Mouse (Mus musculus) hindbrain, embryonic 11.5 days (tissue): ENCODE results near the gene Cyp4f14. TPM values are rescaled to one million over a fixed set of nuclear protein-coding genes. Genes with fewer than 3 reads are reported as not detected.

ENCODE experiments used
- ATAC-seq: fragments of 200-750 bp; cut with Nextera tagmentation; 2 replicates; pipeline ENCODE4 v1.8.0; 2017; ENCODE audit warnings: mild to moderate bottlenecking, moderate TSS enrichment, moderate library complexity; ENCODE audit not compliant: low FRiP score
- DNase-seq: peaks from one replicate; pipeline ENCODE4 v3.0.0-alpha.2; 2015; ENCODE audit warnings: low spot score
- H3K27ac ChIP-seq: fragments of 300-500 bp; sonication (generic); 2 replicates; pipeline ENCODE4 v1.5.1; 2014; ENCODE audit warnings: mild to moderate bottlenecking, low read depth, low read length
- H3K27me3 ChIP-seq: fragments of 300-500 bp; sonication (generic); 2 replicates; pipeline ENCODE4 v1.6.1; 2014; ENCODE audit warnings: mild to moderate bottlenecking, low read length, moderate library complexity, mixed read lengths; ENCODE audit not compliant: control insufficient read depth, insufficient read depth
- H3K36me3 ChIP-seq: fragments of 300-500 bp; sonication (generic); 2 replicates; pipeline ENCODE4 v1.6.1; 2014; ENCODE audit warnings: mild to moderate bottlenecking, low read length, moderate library complexity, mixed read lengths; ENCODE audit not compliant: control insufficient read depth, insufficient read depth
- H3K4me1 ChIP-seq: fragments of 300-500 bp; sonication (generic); replicated peaks from 2 replicates; pipeline ENCODE4 v1.6.1; 2014; ENCODE audit warnings: low read length, mixed read lengths; ENCODE audit not compliant: control insufficient read depth, insufficient read depth
- H3K4me2 ChIP-seq: fragments of 300-500 bp; sonication (generic); replicated peaks from 2 replicates; pipeline ENCODE4 v1.6.1; 2014; ENCODE audit warnings: mild to moderate bottlenecking, low read depth, low read length
- H3K4me3 ChIP-seq: fragments of 300-500 bp; sonication (generic); 2 replicates; pipeline ENCODE4 v1.5.1; 2014; ENCODE audit warnings: low read depth, low read length
- H3K9ac ChIP-seq: fragments of 300-500 bp; sonication (generic); 2 replicates; pipeline ENCODE4 v1.6.1; 2014; ENCODE audit warnings: low read depth, low read length
- H3K9me3 ChIP-seq: fragments of 300-500 bp; sonication (generic); 2 replicates; pipeline ENCODE4 v1.6.1; 2016; ENCODE audit warnings: low read length; ENCODE audit not compliant: control insufficient read depth
- WGBS: fragments of 180-500 bp; shearing (Covaris S2); extraction: QIAGEN DNeasy Blood & Tissue Kit; methylation state at CpG from one replicate; pipeline ENCODE4 v1.1.7; 2014; 5-methylcytosine and 5-hydroxymethylcytosine counted together
- polyA plus RNA-seq: library from polyadenylated mRNA; unstranded; fragments of >200 nt; fragmentation: Nextera tagmentation; extraction: Ambion mirVana; gene quantifications from 2 replicates; pipeline ENCODE4 v1.2.1, GENCODE M21; 2014

Gene Cyp4f14
- polyA plus RNA-seq, 1 experiment from 2014 or later: not detected

GRCm38 (mm10) chr17:32944402-32945035 is 27.4 kb upstream of the Cyp4f14 start:
- DNase-seq: no peak
- H3K4me1 ChIP-seq: no peaks in the 10 kb centered on the region
- no peak overlapping the region for H3K4me3 ChIP-seq
- H3K9me3 ChIP-seq: no peaks in the 10 kb centered on the region
- H3K27ac ChIP-seq: no peak overlapping the region
- no peaks in the 10 kb centered on the region for H3K27me3 ChIP-seq
- no peaks in the 10 kb centered on the region for H3K36me3 ChIP-seq
- ATAC-seq: no peak
- no peak overlapping the region for H3K4me2 ChIP-seq
- WGBS: 67% methylated on average over 3 of the region's 3 CpGs
- H3K9ac ChIP-seq: no peak overlapping the region

GRCm38 (mm10) chr17:32943661-32944060 is 26.5 kb upstream of the Cyp4f14 start:
- H3K36me3 ChIP-seq: no peaks in the 10 kb centered on the region
- WGBS: 95% methylated on average over 3 of the region's 3 CpGs
- H3K4me3 ChIP-seq: no peak overlapping the region
- ATAC-seq (no peak), DNase-seq (no peak)
- no peak overlapping the region for H3K4me2 ChIP-seq
- no peak overlapping the region for H3K9ac ChIP-seq
- no peak overlapping the region for H3K27ac ChIP-seq
- H3K27me3 ChIP-seq: no peaks in the 10 kb centered on the region
- H3K9me3 ChIP-seq: no peaks in the 10 kb centered on the region
- H3K4me1 ChIP-seq: no peaks in the 10 kb centered on the region

DNA sequence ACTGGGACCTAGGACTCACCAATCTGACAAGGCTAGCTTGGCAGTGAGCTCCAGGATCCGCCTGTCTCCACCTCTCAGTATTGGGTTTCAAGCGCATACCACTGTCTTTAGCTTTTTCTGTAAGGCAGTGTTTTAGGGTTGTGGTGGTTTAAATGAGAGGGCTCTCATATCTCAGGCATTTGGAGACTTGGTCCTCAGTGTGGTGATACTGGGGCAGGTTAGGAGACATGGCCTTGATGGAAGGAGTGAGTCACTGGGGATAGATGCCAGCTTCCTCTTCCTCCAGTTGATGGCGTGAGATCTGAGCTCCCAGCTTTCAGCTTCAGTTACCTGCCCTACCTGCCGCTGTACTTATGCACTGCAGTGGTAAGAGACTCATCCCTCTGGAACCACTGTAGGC is 22.7 kb upstream of the Cyp4f14 start:
- ATAC-seq: no peak
- H3K36me3 ChIP-seq: no peaks in the 10 kb centered on the region
- no peak overlapping the region for H3K27ac ChIP-seq
- H3K4me3 ChIP-seq: no peak overlapping the region
- no peaks in the 10 kb centered on the region for H3K4me1 ChIP-seq
- no peaks in the 10 kb centered on the region for H3K27me3 ChIP-seq
- no peak for DNase-seq
- 80% methylated on average over 4 of the region's 4 CpGs for WGBS
- no peaks in the 10 kb centered on the region for H3K9me3 ChIP-seq
- H3K9ac ChIP-seq: no peak overlapping the region
- H3K4me2 ChIP-seq: no peak overlapping the region

DNA sequence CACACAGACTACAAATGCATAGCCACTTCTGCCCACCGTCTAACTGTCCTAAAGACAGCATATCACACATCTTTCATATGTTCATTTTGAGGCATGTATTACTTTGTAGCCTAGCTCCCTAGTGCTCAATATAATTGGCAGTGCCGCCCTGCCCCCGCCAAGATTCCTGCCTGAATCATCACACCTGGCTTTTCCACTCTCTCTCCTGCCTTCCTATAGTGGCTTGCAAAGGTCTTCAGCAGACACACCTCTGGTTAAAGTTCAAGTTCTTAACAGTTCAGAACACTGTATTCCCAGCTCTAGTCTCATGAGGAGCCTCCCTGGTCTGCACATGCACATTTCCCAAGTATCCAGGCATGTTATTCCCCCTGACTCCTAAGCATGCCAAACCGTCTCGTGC is 10.7 kb upstream of the Cyp4f14 start:
- no peaks in the 10 kb centered on the region for H3K36me3 ChIP-seq
- no peak for ATAC-seq

DNA sequence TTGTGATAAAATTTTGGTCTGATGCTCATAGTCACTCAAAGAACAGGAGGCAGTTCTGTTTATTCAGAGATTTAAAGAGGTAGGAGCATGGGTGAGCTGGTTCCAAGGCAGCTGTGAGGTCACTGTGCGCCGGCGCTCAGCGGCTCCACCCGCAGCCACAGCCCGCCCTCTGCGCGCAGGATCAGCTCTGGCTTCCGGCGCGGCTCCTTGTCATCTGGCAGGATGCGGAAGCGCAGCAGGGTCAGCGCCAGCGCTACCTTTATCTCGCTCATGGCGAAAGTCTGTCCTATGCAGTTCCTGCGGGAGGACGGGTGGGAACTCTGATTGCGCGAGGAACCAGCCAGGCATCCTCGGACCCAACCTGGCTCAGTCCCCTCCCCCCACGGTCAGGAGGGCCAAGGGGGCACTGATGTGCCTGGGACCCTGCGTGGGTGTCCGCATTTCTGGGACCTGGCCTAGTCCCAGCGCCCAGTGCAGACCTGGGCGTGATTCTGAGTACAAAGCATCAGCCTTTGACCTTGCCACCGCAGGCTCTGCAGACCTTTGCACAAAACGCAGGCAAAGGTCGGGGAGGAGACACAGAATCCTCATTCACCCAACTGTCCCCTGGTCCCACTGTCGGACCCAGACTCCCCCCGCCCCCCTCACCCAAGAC is 7.6 kb upstream of the Cyp4f14 start:
- Histone ChIP-seq H3K4me2 (peak overlapping the region; percentile 77), H3K27ac (peak overlapping the region; percentile 36; the same call in 1 of the 2 replicates), H3K4me3 (peak overlapping the region; percentile 45), H3K9ac (peak overlapping the region; percentile 84), H3K36me3 (no peaks in the 10 kb centered on the region), H3K9me3 (no peaks in the 10 kb centered on the region), H3K27me3 (no peaks in the 10 kb centered on the region), H3K4me1 (no peaks in the 10 kb centered on the region)
- ATAC-seq (peak; percentile 95), DNase-seq (peak; percentile 80)
- WGBS: 15% methylated on average over 32 of the region's 32 CpGs

More for the DNA sequence above, 10.7 kb upstream of the Cyp4f14 start:
- Histone ChIP-seq H3K4me2 (no peak overlapping the region), H3K4me3 (no peak overlapping the region), H3K9me3 (no peaks in the 10 kb centered on the region), H3K27ac (no peak overlapping the region), H3K9ac (no peak overlapping the region), H3K27me3 (no peaks in the 10 kb centered on the region), H3K4me1 (no peaks in the 10 kb centered on the region)
- DNase-seq: no peak
- WGBS: 81% methylated on average over 5 of the region's 5 CpGs

DNA sequence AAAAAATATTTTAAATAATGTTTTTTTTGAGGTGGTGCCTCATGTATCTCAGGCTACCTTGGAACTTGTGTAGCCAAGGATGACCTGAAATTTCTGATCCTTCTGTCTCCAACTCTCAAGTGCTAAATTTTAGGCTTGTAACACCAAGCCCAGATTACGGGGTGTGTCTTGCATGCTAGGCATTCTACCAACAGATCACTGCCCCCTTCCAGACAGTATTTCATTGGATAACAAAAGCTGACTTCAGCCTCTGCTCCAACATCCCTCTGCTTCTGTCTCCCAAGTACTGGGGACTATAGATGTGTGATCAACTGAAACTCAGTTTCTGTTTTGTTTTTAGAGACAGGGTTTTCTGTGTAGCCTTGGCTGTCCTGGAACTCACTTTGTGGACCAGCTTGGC is 6.5 kb upstream of the Cyp4f14 start:
- no peak overlapping the region for H3K9ac ChIP-seq
- 94% methylated on average over 1 of the region's 1 CpGs for WGBS
- ATAC-seq (no peak), DNase-seq (no peak)
- H3K27ac ChIP-seq: no peak overlapping the region
- H3K4me1 ChIP-seq: no peaks in the 10 kb centered on the region
- no peak overlapping the region for H3K4me2 ChIP-seq
- H3K9me3 ChIP-seq: no peaks in the 10 kb centered on the region
- H3K4me3 ChIP-seq: no peak overlapping the region
- H3K27me3 ChIP-seq: no peaks in the 10 kb centered on the region
- H3K36me3 ChIP-seq: no peaks in the 10 kb centered on the region

- Histone ChIP-seq H3K27me3 (no peaks in the 10 kb centered on the region), H3K4me2 (no peak overlapping the region), H3K4me3 (no peak overlapping the region), H3K27ac (no peak overlapping the region), H3K4me1 (no peaks in the 10 kb centered on the region), H3K36me3 (no peaks in the 10 kb centered on the region), H3K9me3 (no peaks in the 10 kb centered on the region), H3K9ac (no peak overlapping the region)
- DNase-seq: no peak
- WGBS: 94% methylated on average over 2 of the region's 2 CpGs
- ATAC-seq: no peak
Observed at GRCm38 (mm10) chr17:32919123-32919522, 2.0 kb upstream of the Cyp4f14 start.

DNA sequence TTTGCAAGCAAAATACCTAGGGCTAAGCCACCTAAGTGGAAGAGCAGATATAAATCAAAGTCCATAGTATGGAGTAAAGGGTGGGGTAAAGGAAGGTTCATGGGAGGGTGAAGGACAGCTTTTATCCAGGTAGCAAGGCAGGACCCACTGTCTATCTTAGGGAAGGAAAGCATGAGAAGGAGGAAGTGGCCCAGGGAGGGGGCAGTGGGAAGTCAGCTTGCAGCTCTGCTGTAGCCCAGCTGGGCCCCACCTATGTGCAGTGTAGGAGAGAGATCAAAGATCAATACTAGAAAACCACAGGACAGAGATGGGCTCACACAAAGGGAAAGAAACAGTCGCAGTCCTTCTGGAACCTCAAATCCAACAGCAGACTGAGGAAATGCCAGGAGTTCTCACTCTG is 1.1 kb downstream of the Cyp4f14 start:
- no peak overlapping the region for H3K4me2 ChIP-seq
- WGBS: 64% methylated on average over 1 of the region's 1 CpGs
- no peaks in the 10 kb centered on the region for H3K9me3 ChIP-seq
- no peak overlapping the region for H3K9ac ChIP-seq
- DNase-seq (no peak), ATAC-seq (no peak)
- no peaks in the 10 kb centered on the region for H3K36me3 ChIP-seq
- H3K4me1 ChIP-seq: no peaks in the 10 kb centered on the region
- no peak overlapping the region for H3K4me3 ChIP-seq
- no peaks in the 10 kb centered on the region; the same call in 1 of the 2 replicates for H3K27me3 ChIP-seq
- H3K27ac ChIP-seq: no peak overlapping the region

- WGBS: 80% methylated on average over 10 of the region's 10 CpGs
- no peak overlapping the region for H3K4me3 ChIP-seq
- H3K9ac ChIP-seq: no peak overlapping the region
- no peaks in the 10 kb centered on the region for H3K27me3 ChIP-seq
- H3K36me3 ChIP-seq: no peaks in the 10 kb centered on the region
- ATAC-seq: no peak
- H3K27ac ChIP-seq: no peak overlapping the region
- H3K9me3 ChIP-seq: no peaks in the 10 kb centered on the region
- H3K4me2 ChIP-seq: no peak overlapping the region
- no peak for DNase-seq
- H3K4me1 ChIP-seq: 0 out of 2 replicates have a peak, but pooled peaks cover 2% of the 10 kb centered on the region
Observed at GRCm38 (mm10) chr17:32906172-32906571, 11.0 kb downstream of the Cyp4f14 start.
